Mouse (Mus musculus) embryonic facial prominence, embryonic 11.5 days (tissue): ENCODE measurements around the gene Pfn2. TPM values are rescaled to one million over a fixed set of nuclear protein-coding genes. Genes with fewer than 3 reads are reported as not detected.
A peak's percentile ranks its signal among the peaks of the same experiment; 100 is the strongest.
"Not testable (repeated sequence)": the region's sequence is repeated elsewhere in the genome, so short reads cannot be mapped to it uniquely, and the experiment has no call there.

Experiments
- ATAC-seq: fragments of 200-750 bp; cut with Nextera tagmentation; replicated peaks from 2 replicates; pipeline ENCODE4 v1.8.0; 2017; ENCODE audit warnings: low read depth; ENCODE audit not compliant: insufficient number of reproducible peaks, low FRiP score, low TSS enrichment
- DNase-seq: peaks from one replicate; pipeline ENCODE4 v3.0.0-alpha.2; 2015; ENCODE audit warnings: low spot score
- H3K27ac ChIP-seq: fragments of 300-500 bp; sonication (generic); replicated peaks from 2 replicates; pipeline ENCODE4 v1.5.1; 2014; ENCODE audit warnings: mild to moderate bottlenecking, low read depth, low read length, control low read depth
- H3K27me3 ChIP-seq: fragments of 300-500 bp; sonication (generic); 2 replicates; pipeline ENCODE4 v1.6.1; 2014; ENCODE audit warnings: mild to moderate bottlenecking, low read length, moderate library complexity, mixed read lengths; ENCODE audit not compliant: control insufficient read depth, insufficient read depth
- H3K36me3 ChIP-seq: fragments of 300-500 bp; sonication (generic); replicated peaks from 2 replicates; pipeline ENCODE4 v1.6.1; 2014; ENCODE audit warnings: low read depth, mild to moderate bottlenecking, low read length, moderate library complexity, mixed read lengths; ENCODE audit not compliant: control insufficient read depth, insufficient read depth
- H3K4me1 ChIP-seq: fragments of 300-500 bp; sonication (generic); 2 replicates; pipeline ENCODE4 v1.6.1; 2014; ENCODE audit warnings: low read length, mixed read lengths; ENCODE audit not compliant: control insufficient read depth, insufficient read depth
- H3K4me2 ChIP-seq: fragments of 300-500 bp; sonication (generic); 2 replicates; pipeline ENCODE4 v1.6.1; 2014; ENCODE audit warnings: low read depth, mild to moderate bottlenecking, control low read depth, low read length, moderate library complexity
- H3K4me3 ChIP-seq: fragments of 300-500 bp; sonication (generic); 2 replicates; pipeline ENCODE4 v1.5.1; 2014; ENCODE audit warnings: low read depth, low read length, control low read depth
- H3K9ac ChIP-seq: fragments of 300-500 bp; sonication (generic); replicated peaks from 2 replicates; pipeline ENCODE4 v1.6.1; 2014; ENCODE audit warnings: mild to moderate bottlenecking, control low read depth, low read length
- H3K9me3 ChIP-seq: fragments of 300-500 bp; sonication (generic); replicated peaks from 2 replicates; pipeline ENCODE4 v1.6.1; 2016; ENCODE audit warnings: mild to moderate bottlenecking, low read length, inconsistent platforms, mixed read lengths; ENCODE audit not compliant: control insufficient read depth
- WGBS: fragments of 180-500 bp; shearing (Covaris S2); extraction: QIAGEN DNeasy Blood & Tissue Kit; methylation state at CpG from one replicate; pipeline ENCODE4 v1.1.7; 2014; 5-methylcytosine and 5-hydroxymethylcytosine counted together
- polyA plus RNA-seq: library from polyadenylated mRNA; unstranded; fragments of >200 nt; fragmentation: Nextera tagmentation; extraction: Ambion mirVana; gene quantifications from 2 replicates; pipeline ENCODE4 v1.2.1, GENCODE M21; 2014

Pfn2 gene
- polyA plus RNA-seq, 1 experiment from 2014 or later, result 216 TPM

GRCm38 (mm10) chr3:57825866-57826265 lies 22.0 kb downstream of the Pfn2 start:
- WGBS, result 97% methylated on average over 3 of the region's 3 CpGs
- no peak for DNase-seq

GRCm38 (mm10) chr3:57815447-57815846 lies 32.4 kb downstream of the Pfn2 start:
- no peaks in the 10 kb centered on the region for H3K36me3 ChIP-seq
- peak; percentile 44 for DNase-seq
- H3K9me3 ChIP-seq, result no peaks in the 10 kb centered on the region
- no peak for ATAC-seq
- WGBS, result 86% methylated on average over 6 of the region's 6 CpGs
- H3K4me1 ChIP-seq, result no peaks in the 10 kb centered on the region
- no peaks in the 10 kb centered on the region for H3K27me3 ChIP-seq
- no peak overlapping the region for H3K27ac ChIP-seq
- no peak overlapping the region for H3K9ac ChIP-seq
- H3K4me3 ChIP-seq, result no peak overlapping the region
- H3K4me2 ChIP-seq, result no peak overlapping the region

More at GRCm38 (mm10) chr3:57825866-57826265, 22.0 kb downstream of the Pfn2 start:
- Histone ChIP-seq H3K36me3 (no peaks in the 10 kb centered on the region), H3K27me3 (no peaks in the 10 kb centered on the region), H3K9ac (no peak overlapping the region), H3K27ac (no peak overlapping the region), H3K4me3 (no peak overlapping the region), H3K4me1 (no peaks in the 10 kb centered on the region), H3K4me2 (no peak overlapping the region), H3K9me3 (no peaks in the 10 kb centered on the region)
- ATAC-seq, result no peak

GRCm38 (mm10) chr3:57795071-57795470 lies 52.8 kb downstream of the Pfn2 start:
- ATAC-seq, H3K27me3 ChIP-seq, H3K9me3 ChIP-seq, DNase-seq, H3K9ac ChIP-seq, H3K36me3 ChIP-seq, H3K4me3 ChIP-seq, H3K27ac ChIP-seq, H3K4me1 ChIP-seq, H3K4me2 ChIP-seq: not testable (repeated sequence)
- 79% methylated on average over 6 of the region's 6 CpGs for WGBS

Other genes with a start within 250 kb of the Pfn2 start
- 97.8 and 102 TPM in 2 replicates for gene Commd2, start 196.4 kb downstream of the Pfn2 start, polyA plus RNA-seq
- 0.20 TPM in 1 of 2 replicates, not detected in the other for gene Ankub1, start 155.3 kb downstream of the Pfn2 start, polyA plus RNA-seq
- 47.4 and 51.3 TPM in 2 replicates for gene Rnf13, start 112.0 kb downstream of the Pfn2 start, polyA plus RNA-seq